Mouse (Mus musculus): ENCODE results near the gene Gm4869.
"Not testable (repeated sequence)": the region's sequence is repeated elsewhere in the genome, so short reads cannot be mapped to it uniquely, and the experiment has no call there.

Gm4869 gene

DNA sequence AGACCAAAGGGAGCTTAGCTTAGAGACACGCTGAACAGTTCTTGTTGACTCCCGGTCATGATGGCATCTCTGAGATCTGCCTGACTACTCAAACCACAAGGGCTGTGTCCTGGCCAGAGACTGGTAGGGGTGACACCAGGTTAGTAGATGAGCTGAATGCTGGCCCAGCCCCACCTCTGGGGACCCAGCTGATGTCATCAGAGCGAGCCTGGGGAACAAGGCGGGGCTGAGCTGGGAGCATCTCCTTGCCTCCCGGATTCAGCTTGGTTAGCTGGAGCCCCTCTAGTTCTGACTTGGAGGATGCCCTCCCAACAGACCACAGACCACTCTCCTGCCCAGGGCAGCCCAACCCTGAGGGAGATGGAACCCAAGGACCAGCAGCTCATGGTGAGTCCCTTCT, at the start of gene Gm4869:
TSS of gene Gm4869 (plus strand) at position 301 of the 400 bp plus-strand sequence.
- no peak for DNase-seq

DNA sequence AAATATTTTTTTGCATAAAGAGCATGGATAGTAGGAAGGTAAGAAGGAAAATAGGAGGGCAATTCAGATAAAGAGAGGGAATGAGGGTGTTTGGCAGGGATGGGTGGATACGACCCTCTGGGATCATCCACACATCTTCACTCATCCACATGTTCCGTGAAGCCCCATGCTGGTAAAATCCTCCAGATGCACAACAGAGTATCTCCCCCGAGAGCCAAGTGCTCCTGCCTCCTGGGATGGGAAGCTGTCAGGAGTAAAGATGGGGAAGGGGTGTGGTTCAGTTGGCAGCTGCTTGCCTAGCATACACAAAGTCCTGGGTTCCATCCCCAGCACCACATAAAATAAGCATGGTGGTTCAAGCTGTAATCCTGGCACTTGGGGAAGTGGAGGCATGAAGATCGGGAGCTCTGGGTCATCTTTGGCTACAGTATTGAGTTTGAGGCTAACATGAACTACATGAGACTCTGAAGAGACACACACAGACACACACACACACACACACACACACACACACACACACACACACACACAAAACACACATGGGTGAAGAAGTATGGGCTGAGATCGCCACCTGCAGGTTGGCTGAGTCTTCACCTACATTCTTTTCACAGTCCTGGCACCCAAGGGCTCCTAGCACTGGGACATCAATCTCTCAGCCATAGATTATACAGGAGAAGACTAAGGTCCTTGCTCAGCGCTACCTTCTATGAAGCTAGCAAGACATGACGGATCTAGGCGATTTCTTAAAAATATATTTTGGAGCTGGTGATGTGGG, 49.1 kb upstream of the Gm4869 start:
- peak in 1 of 2 experiments; percentile 44 for DNase-seq

GRCm38 (mm10) chr5:140402640-140403270, 42.7 kb upstream of the Gm4869 start:
- peak in 1 of 2 experiments; percentile 63 for DNase-seq

- DNase-seq: no peak
These were observed 40.3 kb upstream of the Gm4869 start for GRCm38 (mm10) chr5:140405126-140405525.

- DNase-seq: no peak
These were observed 38.8 kb upstream of the Gm4869 start for GRCm38 (mm10) chr5:140406666-140407065.

GRCm38 (mm10) chr5:140408801-140409200, 36.6 kb upstream of the Gm4869 start:
- no peak for DNase-seq

DNA sequence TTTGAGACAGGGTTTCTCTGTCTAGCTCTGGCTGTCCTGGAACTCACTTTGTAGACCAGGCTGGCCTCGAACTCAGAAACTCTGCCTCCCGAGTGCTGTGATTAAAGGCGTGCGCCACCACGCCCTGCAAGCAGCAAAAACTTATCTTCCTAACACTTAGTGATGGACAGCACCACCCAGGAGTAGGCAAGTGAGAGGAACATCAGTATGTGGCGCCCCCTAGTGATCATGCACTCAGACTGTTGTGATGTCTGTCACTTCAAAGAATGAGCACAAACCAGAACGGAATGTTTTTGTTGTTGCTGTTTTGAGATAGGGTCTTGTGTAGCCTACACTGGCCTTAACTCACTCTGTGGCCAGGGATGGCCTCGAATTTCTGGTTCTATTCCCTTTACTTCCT, 34.1 kb upstream of the Gm4869 start:
- DNase-seq: peak; percentile 56 to 65

DNA sequence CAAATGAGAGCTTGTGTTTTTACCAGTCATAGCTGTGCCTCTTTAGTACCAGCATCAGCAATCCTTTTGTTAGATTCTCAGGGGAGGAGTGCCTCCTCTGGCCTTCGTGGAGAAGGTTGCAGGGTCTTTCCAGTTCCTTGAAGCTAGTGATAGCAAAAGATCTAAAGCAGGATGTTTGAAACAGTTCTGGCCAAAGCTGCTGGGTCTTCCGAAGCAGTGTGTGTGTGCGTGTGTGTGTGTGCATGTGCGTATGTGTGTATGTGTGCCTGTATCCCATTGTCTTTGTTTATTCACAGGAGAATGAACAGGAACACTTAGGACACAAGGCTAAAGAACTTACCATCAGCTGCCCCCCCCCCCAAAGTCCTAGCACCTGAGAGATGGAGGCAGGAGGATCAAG, 30.8 kb upstream of the Gm4869 start:
- no peak for DNase-seq

- DNase-seq: no peak
These were observed 27.3 kb upstream of the Gm4869 start for GRCm38 (mm10) chr5:140418106-140418488.

- peak; percentile 87 for DNase-seq
These were observed 26.7 kb upstream of the Gm4869 start, which contains the start of gene Eif3b for GRCm38 (mm10) chr5:140418489-140419441. Eif3b (plus strand) TSS chr5:140419328.

- peak in 1 of 2 experiments; percentile 36 for DNase-seq
These were observed 25.9 kb upstream of the Gm4869 start for GRCm38 (mm10) chr5:140419442-140420080.

GRCm38 (mm10) chr5:140420616-140421015, 24.8 kb upstream of the Gm4869 start:
- DNase-seq: no peak

- DNase-seq: peak; percentile 41 to 59
These were observed 20.2 kb upstream of the Gm4869 start for GRCm38 (mm10) chr5:140425016-140425783.

- DNase-seq: not testable (repeated sequence)
These were observed 6.3 kb upstream of the Gm4869 start for GRCm38 (mm10) chr5:140439117-140439516.

- no peak for DNase-seq
These were observed 4.0 kb upstream of the Gm4869 start for GRCm38 (mm10) chr5:140441406-140441805.

- peak; percentile 23 to 46 for DNase-seq
These were observed 1.4 kb upstream of the Gm4869 start for GRCm38 (mm10) chr5:140444012-140444411.

GRCm38 (mm10) chr5:140446054-140446453, 609 bp downstream of the Gm4869 start:
- DNase-seq: no peak

- DNase-seq: no peak
These were observed 9.0 kb downstream of the Gm4869 start for GRCm38 (mm10) chr5:140454488-140454887.

- DNase-seq: no peak
These were observed 10.0 kb downstream of the Gm4869 start for GRCm38 (mm10) chr5:140455466-140455865.

DNA sequence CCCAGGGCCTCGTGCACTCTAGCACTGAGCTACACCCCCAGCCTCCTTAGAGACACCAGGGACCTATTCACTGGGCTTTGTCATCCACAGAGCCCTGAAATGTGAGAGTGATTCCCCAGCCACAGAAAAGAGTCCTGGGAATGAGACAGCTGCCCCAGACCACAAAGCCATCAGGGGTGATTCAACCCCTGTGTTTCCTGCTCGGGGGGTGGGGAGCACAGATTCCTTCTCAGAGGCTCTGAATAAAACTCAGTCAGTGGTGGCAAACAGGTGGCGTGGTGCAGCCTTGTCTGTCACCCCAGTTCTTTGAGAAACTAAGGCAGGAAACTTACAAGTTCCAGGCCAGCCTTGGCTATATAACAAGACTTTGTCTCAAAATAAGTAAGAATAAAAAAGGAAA, 16.0 kb downstream of the Gm4869 start:
- no peak for DNase-seq

DNA sequence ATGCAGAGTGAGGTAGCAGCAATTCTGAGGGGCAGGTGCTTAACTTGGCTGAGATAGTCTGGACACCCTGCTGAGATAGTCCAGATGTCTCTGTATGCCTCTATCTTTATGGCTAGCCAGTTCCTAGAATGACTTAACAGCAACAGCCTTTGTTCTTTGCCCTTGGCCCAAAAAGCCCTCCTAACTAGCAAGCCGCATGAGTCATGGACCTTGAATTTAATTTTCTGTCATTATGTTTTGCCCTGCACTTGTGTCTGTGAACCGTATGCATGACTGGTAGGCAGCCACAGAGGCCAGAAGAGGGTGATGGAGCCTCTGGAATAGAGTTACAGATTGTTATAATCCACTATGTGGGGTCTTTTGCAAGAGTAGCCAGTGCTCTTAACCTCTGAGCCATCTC, 17.7 kb downstream of the Gm4869 start:
- DNase-seq: not testable (repeated sequence)

DNA sequence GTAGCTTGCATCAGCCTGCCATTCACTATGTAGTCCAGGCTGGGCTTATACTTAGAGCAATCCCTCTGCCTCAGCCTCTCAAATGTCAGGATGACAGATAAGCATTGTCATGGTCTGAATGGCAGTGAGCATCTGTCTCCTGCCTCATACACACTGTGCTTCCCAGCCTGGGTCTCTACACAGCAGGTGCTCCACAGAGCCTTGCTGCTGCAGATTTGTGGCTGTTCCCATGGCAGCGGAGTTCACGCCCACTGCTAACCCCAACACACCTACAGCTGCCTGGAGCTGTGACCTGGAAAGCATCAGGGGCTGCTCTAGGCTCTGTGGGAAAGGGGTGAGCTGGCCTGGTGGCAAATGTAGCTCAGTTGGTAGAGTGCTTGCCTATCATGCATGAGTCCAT, 19.5 kb downstream of the Gm4869 start:
- DNase-seq: no peak
